Mouse (Mus musculus): ENCODE measurements at regions not wholly inside any gene's neighbourhood (a gene's known extent, or its start where the extent isn't known, plus 50 kb on each side); places are given as distances from the start of the nearest gene placed in this dataset.

DNA sequence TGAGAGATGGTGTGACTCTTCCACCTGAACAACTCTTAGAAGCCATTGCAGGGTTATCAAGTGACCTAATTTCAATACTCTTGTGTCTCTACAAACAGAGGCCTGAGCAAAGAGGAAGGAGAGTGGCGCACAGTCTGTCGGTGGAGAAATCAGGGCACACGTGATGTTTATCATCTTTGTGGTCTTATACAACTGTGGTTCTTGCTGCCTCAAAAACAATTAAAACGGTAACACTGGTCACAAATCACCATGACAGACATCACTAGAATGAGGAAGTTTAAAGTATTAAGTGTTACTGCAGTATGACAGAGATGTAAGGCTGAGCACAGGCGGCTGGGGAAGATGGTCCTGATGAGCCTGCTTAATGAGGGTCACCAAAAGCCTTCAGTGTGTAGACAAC lies 73.6 kb downstream of the Sdc1 start:
- DNase-seq (ENCODE audit: low read depth, low spot score): no peak

DNA sequence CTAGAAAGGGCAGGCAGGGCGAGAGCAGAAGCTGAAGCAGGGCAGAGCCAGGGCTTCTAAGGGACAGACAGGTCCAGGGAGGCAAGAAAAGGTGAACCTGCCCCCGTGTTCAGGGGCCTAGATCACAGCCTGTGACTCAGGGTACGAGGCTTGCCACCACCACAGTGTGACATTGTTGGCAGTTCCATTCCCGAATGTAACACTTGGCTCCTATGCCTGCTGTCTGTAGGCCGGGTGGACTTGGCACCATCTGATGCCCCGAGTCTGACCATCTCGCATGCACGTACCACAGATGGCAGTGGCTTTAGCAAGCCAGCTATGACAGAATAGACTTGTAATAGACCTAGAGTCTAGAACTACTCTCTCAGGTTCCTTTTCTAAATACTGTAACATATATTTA lies 74.3 kb downstream of the Sdc1 start:
- no peak for DNase-seq (ENCODE audit: low read depth, low spot score)

DNA sequence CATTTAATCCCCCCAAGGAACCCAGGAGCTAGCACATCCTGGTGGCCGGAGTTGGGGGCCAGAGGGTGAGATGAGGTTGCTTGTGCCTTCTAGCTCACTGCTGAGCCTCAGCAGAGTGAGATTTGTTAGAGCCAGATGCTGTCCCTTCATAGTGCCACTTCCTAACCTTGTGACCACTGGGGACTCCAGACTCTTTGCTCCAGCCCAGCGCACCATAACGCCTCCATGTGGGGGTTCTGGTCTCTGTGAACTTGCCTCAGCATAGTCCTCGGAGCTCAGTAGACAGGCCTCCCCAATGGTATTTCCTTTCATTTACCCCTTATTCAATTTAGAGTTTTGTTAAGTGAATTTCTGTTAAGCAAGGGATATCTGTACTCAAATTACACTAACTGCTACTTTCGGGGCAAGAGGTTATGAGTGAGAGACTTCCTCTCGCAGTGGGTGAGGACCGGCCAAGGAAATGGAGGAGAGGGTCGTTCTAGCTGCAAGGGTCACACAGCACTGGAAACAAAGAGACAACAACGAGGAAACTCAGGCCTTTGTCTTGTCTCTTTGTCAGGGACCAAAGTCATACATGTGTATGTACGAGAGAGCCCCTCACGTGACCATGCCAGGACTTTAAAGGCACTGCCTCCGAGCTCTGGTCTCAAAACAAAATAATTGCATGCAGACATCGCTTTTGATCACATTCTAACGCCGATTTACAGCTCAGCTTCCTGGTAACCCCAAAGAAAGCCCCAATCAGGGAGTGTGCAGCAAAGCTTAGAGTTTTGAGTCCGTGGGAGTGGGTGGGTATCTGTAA lies 74.8 kb upstream of the Laptm4a start:
- DNase-seq (ENCODE audit: low read depth, low spot score): no peak

DNA sequence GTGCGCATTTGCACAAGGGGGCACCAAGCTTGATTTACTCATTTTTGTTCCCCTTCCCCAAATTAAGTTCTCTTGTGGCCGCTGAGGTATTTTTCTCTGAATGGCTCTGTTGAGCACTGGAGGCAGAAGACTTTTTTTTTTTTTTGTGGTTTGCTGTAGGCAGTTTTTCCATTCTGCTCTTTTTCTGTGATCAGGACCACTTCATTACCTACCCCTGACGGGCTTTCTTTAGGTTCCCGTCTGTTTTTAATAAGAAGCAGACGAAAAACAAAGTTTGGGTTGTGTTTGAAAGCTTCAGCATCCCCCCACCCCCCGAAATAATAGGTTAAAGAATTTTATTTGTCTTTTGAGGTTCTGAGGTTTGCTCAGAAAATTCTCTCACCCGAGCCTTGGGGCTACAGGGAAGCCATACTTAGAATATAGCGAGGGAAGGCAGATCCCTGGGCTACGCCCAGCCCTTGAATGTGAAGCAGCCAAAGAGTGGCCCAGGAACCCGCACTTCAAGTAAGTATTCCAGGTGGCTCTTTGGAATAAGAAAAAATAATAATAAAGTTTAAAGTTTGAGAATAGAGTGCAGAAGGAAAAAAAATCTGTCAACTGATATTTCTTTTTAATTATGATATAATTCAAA lies 74.1 kb upstream of the Laptm4a start:
- no peak for DNase-seq (ENCODE audit: low read depth, low spot score)

DNA sequence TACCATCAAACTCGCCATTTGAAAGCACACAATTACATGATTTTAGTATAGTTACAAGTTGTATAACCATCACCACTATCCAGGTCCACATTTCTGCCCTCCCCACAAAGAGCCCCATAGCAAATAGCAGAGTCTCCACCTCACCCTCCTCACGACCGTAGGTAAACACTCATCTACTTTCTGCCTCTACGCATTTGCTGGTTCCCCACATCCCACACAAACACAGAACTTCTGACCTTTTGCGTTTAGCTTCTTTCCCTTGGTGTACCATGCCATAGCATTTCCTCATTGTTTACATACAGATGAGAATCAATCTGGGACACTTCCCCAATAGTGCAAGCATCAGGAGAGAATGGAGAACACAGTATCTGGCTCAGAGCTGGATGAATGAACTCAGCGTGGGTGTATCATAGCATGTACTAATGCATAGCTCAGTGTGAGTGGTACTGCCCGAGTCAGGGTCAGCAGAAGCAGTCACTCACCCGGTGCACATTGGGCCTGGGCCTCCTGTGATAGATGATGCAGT lies 73.5 kb upstream of the Laptm4a start:
- no peak for DNase-seq (ENCODE audit: low read depth, low spot score)

DNA sequence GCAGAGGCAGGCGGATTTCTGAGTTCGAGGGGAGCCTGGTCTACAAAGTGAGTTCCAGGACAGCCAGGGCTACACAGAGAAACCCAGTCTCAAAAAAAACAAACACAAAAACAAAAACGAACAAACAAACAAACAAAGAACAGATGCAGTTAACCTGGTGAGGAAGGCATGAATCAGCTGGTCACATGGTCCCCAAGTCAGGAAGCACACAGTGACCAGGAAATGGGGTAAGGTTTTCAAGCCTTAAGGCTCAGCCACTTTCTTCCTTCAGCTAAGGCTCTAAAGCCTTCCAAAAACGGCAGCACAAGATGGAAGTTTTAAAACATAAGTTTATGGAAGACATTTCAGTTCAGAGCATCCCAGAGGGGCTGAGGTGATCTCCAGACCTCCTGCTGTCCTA lies 67.6 kb upstream of the Laptm4a start:
- DNase-seq (ENCODE audit: low read depth, low spot score): no peak

DNA sequence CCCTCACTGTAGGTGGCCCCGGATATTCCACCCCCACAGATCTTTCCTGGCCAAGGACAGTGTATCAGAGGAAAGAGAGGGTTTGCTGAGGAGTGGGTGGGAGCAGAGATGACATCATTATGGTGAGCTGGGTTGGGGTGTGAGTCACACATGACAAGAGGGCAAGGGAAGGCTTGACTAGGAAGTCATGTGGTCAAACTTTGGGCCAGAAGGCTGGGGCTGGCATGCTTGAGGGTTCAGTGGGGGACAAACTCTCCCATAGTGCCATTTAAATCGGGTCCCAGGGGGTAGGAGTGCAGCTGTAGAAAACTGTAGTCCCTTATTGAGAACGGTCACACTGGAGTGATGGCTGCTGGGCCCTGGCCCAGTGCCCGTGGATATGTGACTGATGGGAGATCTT lies 67.1 kb upstream of the Laptm4a start:
- DNase-seq (ENCODE audit: low read depth, low spot score): no peak

DNA sequence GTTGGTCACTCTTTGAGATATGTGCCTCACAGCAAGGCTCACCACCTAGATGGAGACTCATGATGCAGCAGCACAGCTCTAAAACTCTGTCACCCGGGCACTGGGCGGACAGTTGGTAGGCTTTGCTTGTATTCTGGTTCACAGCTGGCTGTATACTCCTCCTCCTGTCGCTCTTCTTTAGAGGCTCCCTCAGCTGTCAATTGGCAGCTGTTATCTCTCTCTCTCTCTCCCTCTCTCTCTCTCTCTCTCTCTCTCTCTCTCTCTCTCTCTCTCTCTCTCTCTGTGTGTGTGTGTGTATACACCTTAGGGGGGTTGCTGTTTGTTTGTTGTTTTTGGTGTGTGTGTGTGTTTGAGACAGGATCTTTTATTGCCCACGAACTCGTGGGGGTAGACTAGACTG lies 66.3 kb upstream of the Laptm4a start:
- no peak for DNase-seq (ENCODE audit: low read depth, low spot score)

DNA sequence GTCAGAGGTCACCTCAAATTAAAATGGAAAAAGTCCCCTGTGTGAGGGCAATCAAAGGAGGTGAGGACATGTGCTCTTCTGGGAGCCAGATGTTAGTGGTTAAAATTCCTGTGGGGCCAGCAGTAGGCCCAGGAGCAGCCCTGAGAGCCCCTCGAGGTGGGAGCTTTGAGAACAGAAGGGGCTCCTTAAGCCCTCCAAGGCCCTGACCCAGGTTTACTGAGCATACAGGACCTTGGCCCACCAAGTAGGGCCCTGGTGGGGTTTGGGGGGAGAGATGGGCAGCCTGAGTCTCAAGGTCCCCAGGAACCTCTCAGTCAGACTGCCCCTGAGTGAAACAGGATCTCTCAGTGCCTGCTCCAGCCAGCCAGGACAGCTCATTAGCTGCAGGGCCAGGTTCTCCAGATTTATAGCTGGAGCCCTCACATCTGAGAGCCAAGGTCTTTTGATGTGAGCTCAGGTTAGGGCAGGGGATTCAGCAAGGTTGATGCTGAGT lies 65.4 kb upstream of the Laptm4a start:
- no peak for DNase-seq (ENCODE audit: low read depth, low spot score)

DNA sequence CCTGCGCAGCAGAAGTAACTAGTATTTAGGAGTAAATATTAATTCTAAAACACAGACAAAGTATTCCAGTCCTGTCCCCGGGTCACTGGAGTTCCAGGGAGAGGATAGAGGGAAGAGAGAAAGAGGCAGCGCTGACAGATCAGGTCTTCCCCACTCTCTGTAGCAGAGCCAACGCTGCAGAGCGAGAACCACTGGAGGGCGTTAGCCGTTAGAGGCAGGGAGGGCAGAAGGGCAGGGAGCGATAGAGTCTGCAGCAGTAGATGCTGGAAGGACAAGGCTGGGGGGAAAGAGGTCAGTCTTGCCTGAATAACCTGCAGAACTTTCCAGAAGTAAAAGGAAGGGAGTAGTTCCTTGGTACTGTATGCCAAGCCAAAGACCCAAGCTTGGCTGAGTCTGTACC lies 64.2 kb upstream of the Laptm4a start:
- peak; percentile 33 for DNase-seq (ENCODE audit: low read depth, low spot score)

DNA sequence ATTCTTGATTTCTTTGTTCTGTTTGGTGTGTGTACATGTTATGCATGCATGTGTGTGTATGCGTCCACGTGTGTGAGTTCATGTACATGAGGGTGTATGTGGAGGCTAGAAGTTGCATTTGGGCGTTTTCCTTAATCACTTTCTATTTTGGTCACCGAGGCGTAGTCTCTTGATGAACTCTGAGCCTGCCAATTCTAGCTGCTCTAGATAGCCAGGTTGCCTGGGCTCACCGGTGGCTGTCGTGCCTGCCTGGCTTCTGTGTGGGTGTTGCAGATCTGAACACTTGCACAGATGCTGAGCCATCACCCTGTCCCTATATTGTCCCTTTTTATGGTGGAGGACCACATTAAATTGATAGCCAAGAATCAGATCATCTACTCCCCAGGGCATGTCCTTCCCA lies 62.7 kb upstream of the Laptm4a start:
- DNase-seq (ENCODE audit: low read depth, low spot score): no peak

DNA sequence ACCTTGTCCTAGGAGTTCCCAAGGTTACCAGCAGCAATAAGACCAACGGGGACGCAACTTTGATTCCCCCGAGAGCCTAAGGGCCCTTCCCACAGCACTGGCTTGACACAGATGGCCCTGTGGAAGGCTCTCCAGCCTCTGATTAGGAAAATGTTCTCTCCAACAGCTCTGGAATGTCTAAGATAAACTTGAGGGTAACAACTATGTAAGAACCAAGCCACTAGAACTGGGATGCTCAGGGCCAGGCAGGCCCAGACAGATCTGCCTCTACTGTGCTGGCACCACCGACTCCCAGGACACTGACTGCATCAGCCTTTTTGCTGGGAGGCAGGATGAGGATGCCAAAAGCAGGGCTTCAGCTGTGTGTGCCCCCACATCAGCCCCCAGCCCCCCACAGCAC lies 61.9 kb upstream of the Laptm4a start:
- DNase-seq (ENCODE audit: low read depth, low spot score): no peak

DNA sequence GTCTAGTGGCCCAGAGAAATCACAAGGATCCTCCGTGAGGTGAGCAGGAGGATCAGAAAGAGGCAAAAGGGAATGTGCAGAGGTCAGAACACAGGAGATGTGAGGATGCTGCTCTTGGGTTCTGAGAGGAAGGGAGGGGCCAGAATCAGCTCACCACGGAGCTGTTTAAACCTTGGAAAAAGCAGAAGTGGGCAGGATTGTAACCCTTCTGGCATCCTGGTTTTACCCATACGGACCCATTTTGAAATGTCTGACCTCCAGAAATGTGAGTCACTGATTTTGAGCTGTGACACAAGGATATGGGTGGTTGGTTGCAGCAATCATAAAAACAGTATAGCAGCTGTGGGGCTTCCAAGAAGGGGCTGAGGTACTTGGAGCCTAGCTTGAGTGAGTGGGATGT lies 56.6 kb upstream of the Laptm4a start:
- no peak for DNase-seq (ENCODE audit: low read depth, low spot score)

DNA sequence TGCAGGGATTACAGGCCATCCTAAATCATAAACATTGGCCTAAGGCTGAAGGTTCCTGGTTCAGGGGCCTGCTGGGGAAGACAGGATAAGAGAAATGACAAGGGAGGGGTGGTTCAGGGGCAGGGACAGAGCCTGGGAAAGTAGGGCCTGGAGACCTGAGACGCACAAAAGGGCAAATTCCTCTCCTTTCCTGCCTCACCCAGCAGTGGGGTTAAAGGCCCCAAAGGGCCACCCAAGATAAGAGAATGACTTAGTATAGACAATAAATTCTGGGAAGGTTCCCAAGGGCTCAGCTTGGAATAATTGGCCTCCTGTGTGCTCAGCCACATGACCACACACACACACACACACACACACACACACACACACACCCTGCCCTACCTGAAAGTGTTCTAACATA lies 56.2 kb upstream of the Laptm4a start:
- no peak for DNase-seq (ENCODE audit: low read depth, low spot score)

DNA sequence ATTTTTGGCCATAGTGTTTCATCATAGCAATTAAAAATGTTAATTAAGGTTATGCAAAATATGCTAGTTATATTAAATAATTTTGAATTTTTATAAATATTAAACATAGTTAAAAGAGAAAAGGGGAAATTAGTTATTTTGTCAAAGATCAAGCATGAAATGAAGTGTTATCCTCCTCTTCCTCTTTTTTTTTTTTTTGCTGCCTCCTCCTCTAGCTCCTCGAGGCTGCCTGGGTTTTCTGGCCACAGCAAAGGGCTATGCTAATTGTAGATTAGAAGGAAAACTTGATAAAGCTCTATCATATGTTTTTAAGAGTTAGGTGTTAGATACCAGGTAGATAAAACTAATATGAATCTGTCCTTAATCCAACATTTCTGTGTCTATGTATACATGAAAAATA lies 54.4 kb upstream of the Laptm4a start:
- DNase-seq (ENCODE audit: low read depth, low spot score): no peak

DNA sequence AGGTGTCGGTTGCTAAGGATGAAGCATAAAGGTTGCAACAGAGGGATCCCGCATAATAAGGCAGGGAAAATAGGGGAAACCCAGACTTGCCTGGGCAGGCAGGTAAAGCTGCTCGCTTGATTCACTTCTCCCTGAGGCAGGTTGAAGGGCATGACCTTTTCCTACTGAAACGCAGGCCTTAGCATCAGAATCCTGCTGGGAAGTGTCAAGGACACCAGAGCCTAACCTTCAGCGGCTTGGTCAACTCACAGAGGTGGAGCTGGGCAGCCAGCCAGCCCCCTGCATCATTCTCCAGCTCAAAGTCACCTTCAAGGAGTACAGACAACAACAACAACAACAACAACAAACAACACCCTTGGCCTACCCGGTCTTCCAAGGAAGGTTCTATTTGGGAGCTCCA lies 52.8 kb upstream of the Laptm4a start:
- DNase-seq (ENCODE audit: low read depth, low spot score): peak; percentile 76

DNA sequence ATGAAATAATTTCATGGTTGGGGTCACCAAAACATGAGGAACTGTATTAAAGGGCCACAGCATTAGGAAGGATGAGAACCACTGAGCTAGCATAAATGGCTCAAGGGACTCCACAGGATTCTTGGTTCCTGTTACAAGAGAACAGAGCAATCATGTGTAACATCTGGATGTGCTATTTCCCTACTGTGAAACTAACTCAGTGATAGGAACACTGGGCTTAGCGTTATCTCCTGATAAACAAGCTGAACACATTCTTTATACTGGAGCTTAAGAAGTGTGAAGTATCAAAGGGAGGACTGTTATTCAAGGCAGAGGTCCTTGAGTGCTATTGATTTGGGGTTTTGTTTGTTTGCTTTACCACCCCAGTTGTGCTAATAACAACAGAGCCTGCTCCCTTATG lies 52.3 kb upstream of the Laptm4a start:
- no peak for DNase-seq (ENCODE audit: low read depth, low spot score)

Measured in ES-CJ7 (cell line).